Mouse (Mus musculus): Measurements from ENCODE around the gene Tubb2a. TPM values are rescaled to one million over a fixed set of nuclear protein-coding genes. Genes with fewer than 3 reads are reported as not detected.

Tubb2a gene
- total and polyA plus RNA-seq, 3 experiments = 38.8 to 55.9 TPM; not detected in 1

DNA sequence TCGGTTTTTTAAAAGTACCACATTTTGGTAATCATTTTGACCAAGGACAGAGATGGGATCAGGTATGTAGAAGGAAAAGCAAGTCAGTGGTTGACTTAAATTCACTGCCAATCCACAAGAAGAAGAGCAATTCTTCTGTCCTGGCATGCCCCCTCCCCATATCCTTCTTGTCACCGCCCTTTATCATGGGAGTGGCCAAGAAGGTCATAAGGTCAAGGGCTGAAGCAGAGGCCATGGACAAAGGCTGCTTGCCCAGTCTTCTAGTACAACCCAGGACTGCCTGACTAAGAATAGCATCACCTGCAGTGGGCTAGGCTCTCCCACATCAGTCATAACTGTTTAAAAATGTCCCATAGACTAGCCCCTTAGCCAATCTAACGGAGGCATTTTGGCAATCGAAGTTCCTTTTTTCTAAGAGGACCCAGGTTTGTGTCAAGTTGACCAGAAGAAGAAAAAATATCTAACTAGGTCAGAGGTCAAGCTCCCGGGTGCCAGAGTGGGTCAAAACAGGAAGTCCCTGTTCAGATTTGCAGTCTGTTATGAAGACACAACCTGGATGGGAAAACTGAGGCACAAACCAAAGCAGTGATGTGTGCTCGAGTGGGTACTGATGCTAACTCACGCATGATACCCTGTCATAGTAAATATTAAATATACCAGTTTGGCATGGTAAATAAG, 34.0 kb downstream of the Tubb2a start:
- H3K9me3 ChIP-seq (replicated peaks; ENCODE audit: insufficient read depth, low read length) = no peaks in the 10 kb centered on the region
- DNase-seq (ENCODE audit: low read depth, low spot score) = no peak
- no peak overlapping the region for H3K9ac ChIP-seq (ENCODE audit: control insufficient read depth, low read depth, low read length, poor library complexity, severe bottlenecking)
- H3K4me3 ChIP-seq (ENCODE audit: control insufficient read depth in 1 of 2, insufficient read depth in 1 of 2, low read depth in 2 of 2, low read length in 2 of 2) = no peak overlapping the region
- 0 out of 4 replicates have a peak, but pooled peaks cover 0 to 3% of the 10 kb centered on the region in 2 experiments for H3K4me1 ChIP-seq (ENCODE audit: control insufficient read depth in 1 of 2, insufficient read depth in 2 of 2, low read length in 2 of 2)
- no peak overlapping the region for H3K27ac ChIP-seq (ENCODE audit: control insufficient read depth, low read depth, low read length)
- no peaks in the 10 kb centered on the region for H3K27me3 ChIP-seq (ENCODE audit: control insufficient read depth in 1 of 2, insufficient read depth in 2 of 2, low read length in 2 of 2)
- H3K36me3 ChIP-seq (ENCODE audit: control insufficient read depth in 1 of 2, insufficient read depth in 2 of 2, low read length in 2 of 2) = no peaks in the 10 kb centered on the region
- TF ChIP-seq ZMIZ1 (IDR thresholded peaks at IDR 0.05; ENCODE audit: low read depth, low read length) (no peak), ELF1 (IDR thresholded peaks at IDR 0.05; ENCODE audit: low read depth, low read length) (no peak), BHLHE40 (IDR thresholded peaks at IDR 0.05; ENCODE audit: borderline replicate concordance, low read depth, low read length) (no peak), MAFK (IDR thresholded peaks at IDR 0.05; ENCODE audit: borderline replicate concordance, low read depth, low read length) (no peak), GATA1 (IDR thresholded peaks at IDR 0.05; ENCODE audit: low read depth, low read length) (no peak), TCF12 (IDR thresholded peaks at IDR 0.05; ENCODE audit: low read depth, low read length) (no peak), HCFC1 (IDR thresholded peaks at IDR 0.05; ENCODE audit: low read depth, low read length) (no peak), RAD21 (IDR thresholded peaks at IDR 0.05; ENCODE audit: low read depth, low read length) (no peak), CTCF (IDR thresholded peaks at IDR 0.05 in 2 of 3, conservative IDR thresholded peaks at IDR 0.05 in 1 of 3; ENCODE audit: control insufficient read depth in 1 of 3, insufficient read depth in 1 of 3, low read depth in 2 of 3, low read length in 3 of 3, poor library complexity in 1 of 3, severe bottlenecking in 1 of 3) (no peak), EP300 (IDR thresholded peaks at IDR 0.05; ENCODE audit: low read depth in 1 of 2, low read length in 2 of 2) (no peak), TAL1 (IDR thresholded peaks at IDR 0.05; ENCODE audit: low read length) (no peak), MAX (IDR thresholded peaks at IDR 0.05; ENCODE audit: low read length) (no peak), USF1 (IDR thresholded peaks at IDR 0.05; ENCODE audit: low read depth, low read length) (no peak), MEF2A (IDR thresholded peaks at IDR 0.05; ENCODE audit: extremely low read depth, insufficient replicate concordance, low read depth, low read length, poor library complexity, severe bottlenecking) (no peak), SIN3A (IDR thresholded peaks at IDR 0.05; ENCODE audit: low read length) (no peak), GABPA (IDR thresholded peaks at IDR 0.05; ENCODE audit: low read depth, low read length) (no peak)
- no peaks in the 10 kb centered on the region for H3K79me2 ChIP-seq (ENCODE audit: control insufficient read depth, insufficient read depth, low read length, poor library complexity)

DNA sequence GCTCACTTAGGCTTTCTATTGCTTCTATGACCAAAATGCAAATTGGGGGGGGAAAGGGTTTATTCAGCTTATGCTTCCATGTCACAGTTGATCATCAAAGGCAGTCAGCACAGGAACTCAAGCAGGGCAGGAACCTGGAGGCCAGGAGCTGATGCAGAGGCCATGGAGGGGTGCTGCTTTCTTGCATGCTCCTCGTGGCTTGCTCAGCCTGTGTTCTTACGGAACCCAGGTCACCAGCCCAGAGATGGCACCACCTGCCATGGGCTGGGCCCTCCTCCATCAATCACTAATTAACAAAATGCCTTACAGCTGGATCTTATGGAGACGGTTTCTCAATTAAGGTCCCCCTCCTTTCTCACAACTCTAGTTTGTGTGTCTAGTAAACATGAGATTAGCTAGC, 37.7 kb downstream of the Tubb2a start:
- DNase-seq (ENCODE audit: low read depth, low spot score) = no peak
- TF ChIP-seq BHLHE40 (IDR thresholded peaks at IDR 0.05; ENCODE audit: borderline replicate concordance, low read depth, low read length) = no peak
- TF ChIP-seq CHD2 (IDR thresholded peaks at IDR 0.05; ENCODE audit: low read length) = no peak
- TF ChIP-seq SMC3 (IDR thresholded peaks at IDR 0.05; ENCODE audit: low read depth, low read length) = no peak
- no peak for TF ChIP-seq ELF1 (IDR thresholded peaks at IDR 0.05; ENCODE audit: low read depth, low read length)
- TF ChIP-seq SIN3A (IDR thresholded peaks at IDR 0.05; ENCODE audit: low read length) = no peak
- Histone ChIP-seq H3K9ac (ENCODE audit: control insufficient read depth, low read depth, low read length, poor library complexity, severe bottlenecking) (no peak overlapping the region), H3K36me3 (ENCODE audit: control insufficient read depth in 1 of 2, insufficient read depth in 2 of 2, low read length in 2 of 2) (no peaks in the 10 kb centered on the region; a peak in 1 of 4 replicates), H3K27ac (ENCODE audit: control insufficient read depth, low read depth, low read length) (no peak overlapping the region), H3K9me3 (replicated peaks; ENCODE audit: insufficient read depth, low read length) (no peaks in the 10 kb centered on the region), H3K4me1 (ENCODE audit: control insufficient read depth in 1 of 2, insufficient read depth in 2 of 2, low read length in 2 of 2) (peaks cover 0 to 11% of the 10 kb centered on the region in 2 experiments; a peak in 1 of 4 replicates), H3K4me3 (ENCODE audit: control insufficient read depth in 1 of 2, insufficient read depth in 1 of 2, low read depth in 2 of 2, low read length in 2 of 2) (no peak overlapping the region), H3K79me2 (ENCODE audit: control insufficient read depth, insufficient read depth, low read length, poor library complexity) (peaks cover 5% of the 10 kb centered on the region), H3K27me3 (ENCODE audit: control insufficient read depth in 1 of 2, insufficient read depth in 2 of 2, low read length in 2 of 2) (no peaks in the 10 kb centered on the region)
